Mouse (Mus musculus) midbrain, embryonic 13.5 days (tissue): ENCODE measurements around the gene Cdkl3. TPM values are rescaled to one million over a fixed set of nuclear protein-coding genes. Genes with fewer than 3 reads are reported as not detected.

Experiments
- ATAC-seq: fragments of 200-750 bp; cut with Nextera tagmentation; 2 replicates; pipeline ENCODE4 v1.8.0; 2017; ENCODE audit warnings: mild to moderate bottlenecking, moderate TSS enrichment, moderate library complexity
- H3K27ac ChIP-seq: fragments of 300-500 bp; sonication (generic); 2 replicates; pipeline ENCODE4 v1.5.1; 2015; ENCODE audit warnings: inconsistent platforms, mild to moderate bottlenecking, moderate library complexity
- H3K27me3 ChIP-seq: fragments of 300-500 bp; sonication (generic); 2 replicates; pipeline ENCODE4 v1.6.1; 2015; ENCODE audit warnings: mild to moderate bottlenecking, inconsistent platforms
- H3K36me3 ChIP-seq: fragments of 300-500 bp; sonication (generic); 2 replicates; pipeline ENCODE4 v1.6.1; 2015; ENCODE audit warnings: mild to moderate bottlenecking, inconsistent platforms
- H3K4me1 ChIP-seq: fragments of 300-500 bp; sonication (generic); replicated peaks from 2 replicates; pipeline ENCODE4 v1.6.1; 2015; ENCODE audit warnings: inconsistent platforms
- H3K4me2 ChIP-seq: fragments of 300-500 bp; sonication (generic); replicated peaks from 2 replicates; pipeline ENCODE4 v1.6.1; 2015; ENCODE audit warnings: moderate library complexity, mild to moderate bottlenecking, inconsistent platforms
- H3K4me3 ChIP-seq: fragments of 300-500 bp; sonication (generic); replicated peaks from 2 replicates; pipeline ENCODE4 v1.5.1; 2015; ENCODE audit warnings: mild to moderate bottlenecking, inconsistent platforms
- H3K9ac ChIP-seq: fragments of 300-500 bp; sonication (generic); replicated peaks from 2 replicates; pipeline ENCODE4 v1.6.1; 2015; ENCODE audit warnings: mild to moderate bottlenecking, inconsistent platforms
- H3K9me3 ChIP-seq: fragments of 300-500 bp; sonication (generic); 2 replicates; pipeline ENCODE4 v1.6.1; 2016; ENCODE audit warnings: mild to moderate bottlenecking, inconsistent platforms
- WGBS: fragments of 180-500 bp; shearing (Covaris S2); methylation state at CpG from one replicate; pipeline ENCODE4 v1.1.7; 2015; 5-methylcytosine and 5-hydroxymethylcytosine counted together
- polyA plus RNA-seq: library from polyadenylated mRNA; unstranded; fragments of >200 nt; fragmentation: Nextera tagmentation; extraction: Ambion mirVana; gene quantifications from 2 replicates; pipeline ENCODE4 v1.2.1, GENCODE M21; 2015

Gene Cdkl3
- polyA plus RNA-seq, 1 experiment from 2014 or later: 22.6 TPM

GRCm38 (mm10) chr11:52086204-52086864 lies 82.3 kb downstream of the Cdkl3 start:
- H3K9me3 ChIP-seq: no peaks in the 10 kb centered on the region
- no peaks in the 10 kb centered on the region for H3K36me3 ChIP-seq
- WGBS: 34% methylated on average over 9 of the region's 9 CpGs
- H3K27me3 ChIP-seq: no peaks in the 10 kb centered on the region
- H3K4me2 ChIP-seq: peak overlapping the region; percentile 2; the same call in 1 of the 2 replicates
- H3K4me3 ChIP-seq: no peak overlapping the region
- peak; percentile 79 for ATAC-seq
- peak overlapping the region; percentile 65 for H3K27ac ChIP-seq
- H3K9ac ChIP-seq: peak overlapping the region; percentile 32; the same call in 1 of the 2 replicates
- peaks cover 16% of the 10 kb centered on the region for H3K4me1 ChIP-seq

- H3K4me2 ChIP-seq: no peak overlapping the region
- no peaks in the 10 kb centered on the region for H3K36me3 ChIP-seq
- 77% methylated on average over 8 of the region's 8 CpGs for WGBS
- no peak for ATAC-seq
- no peak overlapping the region for H3K9ac ChIP-seq
- no peak overlapping the region for H3K4me3 ChIP-seq
- H3K27me3 ChIP-seq: no peaks in the 10 kb centered on the region
- H3K9me3 ChIP-seq: no peaks in the 10 kb centered on the region
- H3K27ac ChIP-seq: no peak overlapping the region
- peaks cover 16% of the 10 kb centered on the region for H3K4me1 ChIP-seq
Measured at GRCm38 (mm10) chr11:52089291-52089690, 85.3 kb downstream of the Cdkl3 start.

GRCm38 (mm10) chr11:52091261-52091660 lies 87.2 kb downstream of the Cdkl3 start:
- WGBS: 90% methylated on average over 9 of the region's 9 CpGs
- no peaks in the 10 kb centered on the region for H3K9me3 ChIP-seq
- H3K9ac ChIP-seq: no peak overlapping the region
- no peak for ATAC-seq
- H3K27ac ChIP-seq: no peak overlapping the region
- no peaks in the 10 kb centered on the region for H3K36me3 ChIP-seq
- no peak overlapping the region for H3K4me2 ChIP-seq
- peaks cover 8% of the 10 kb centered on the region for H3K4me1 ChIP-seq
- H3K4me3 ChIP-seq: no peak overlapping the region
- H3K27me3 ChIP-seq: no peaks in the 10 kb centered on the region

GRCm38 (mm10) chr11:52094568-52094967 lies 90.5 kb downstream of the Cdkl3 start:
- Histone ChIP-seq H3K27ac (no peak overlapping the region), H3K4me3 (no peak overlapping the region), H3K9ac (no peak overlapping the region), H3K9me3 (no peaks in the 10 kb centered on the region), H3K4me2 (no peak overlapping the region), H3K4me1 (peaks cover 7% of the 10 kb centered on the region), H3K36me3 (no peaks in the 10 kb centered on the region), H3K27me3 (no peaks in the 10 kb centered on the region)
- ATAC-seq: no peak
- WGBS: 74% methylated on average over 5 of the region's 5 CpGs

GRCm38 (mm10) chr11:52097016-52097415 lies 93.0 kb downstream of the Cdkl3 start:
- no peak overlapping the region for H3K27ac ChIP-seq
- no peak overlapping the region for H3K4me2 ChIP-seq
- no peaks in the 10 kb centered on the region for H3K27me3 ChIP-seq
- ATAC-seq: no peak
- H3K9me3 ChIP-seq: no peaks in the 10 kb centered on the region
- H3K36me3 ChIP-seq: no peaks in the 10 kb centered on the region
- H3K4me1 ChIP-seq: peaks cover 31% of the 10 kb centered on the region
- no peak overlapping the region for H3K9ac ChIP-seq
- WGBS: 83% methylated on average over 3 of the region's 3 CpGs
- no peak overlapping the region for H3K4me3 ChIP-seq

- Histone ChIP-seq H3K4me1 (peaks cover 32% of the 10 kb centered on the region), H3K4me2 (peak overlapping the region; percentile 63), H3K4me3 (no peak overlapping the region), H3K9me3 (no peaks in the 10 kb centered on the region), H3K36me3 (no peaks in the 10 kb centered on the region), H3K27ac (peak overlapping the region; percentile 99; the same call in 1 of the 2 replicates), H3K9ac (no peak overlapping the region), H3K27me3 (no peaks in the 10 kb centered on the region)
- 80% methylated on average over 2 of the region's 2 CpGs for WGBS
- ATAC-seq: no peak
Measured at GRCm38 (mm10) chr11:52097596-52097995, 93.6 kb downstream of the Cdkl3 start.

- Histone ChIP-seq H3K36me3 (no peaks in the 10 kb centered on the region), H3K9ac (peak within 1 kb of the TSS; percentile 99), H3K27ac (peak within 1 kb of the TSS; percentile 99), H3K4me2 (peak within 1 kb of the TSS; percentile 84), H3K27me3 (no peaks in the 10 kb centered on the region), H3K4me3 (peak within 1 kb of the TSS; percentile 98), H3K4me1 (peaks cover 37% of the 10 kb centered on the region), H3K9me3 (no peaks in the 10 kb centered on the region)
- peak; percentile 98 for ATAC-seq
- under 1% methylated on average over 53 of the region's 53 CpGs for WGBS
Measured at GRCm38 (mm10) chr11:52098398-52098946, 94.5 kb downstream of the Cdkl3 start, which contains the start of gene Ppp2ca. Gene Ppp2ca (plus strand): TSS chr11:52098681.

- H3K4me1 ChIP-seq: peaks cover 38% of the 10 kb centered on the region
- H3K27me3 ChIP-seq: no peaks in the 10 kb centered on the region
- no peaks in the 10 kb centered on the region for H3K36me3 ChIP-seq
- peak overlapping the region; percentile 84 for H3K4me2 ChIP-seq
- peak; percentile 83 for ATAC-seq
- H3K27ac ChIP-seq: peak overlapping the region; percentile 99
- no peaks in the 10 kb centered on the region for H3K9me3 ChIP-seq
- WGBS: under 1% methylated on average over 71 of the region's 72 CpGs
- peak overlapping the region; percentile 98 for H3K4me3 ChIP-seq
- peak overlapping the region; percentile 99 for H3K9ac ChIP-seq
Measured at GRCm38 (mm10) chr11:52099031-52099761, 95.2 kb downstream of the Cdkl3 start.

GRCm38 (mm10) chr11:52099771-52100219 lies 95.8 kb downstream of the Cdkl3 start:
- 6% methylated on average over 7 of the region's 7 CpGs for WGBS
- no peak for ATAC-seq

GRCm38 (mm10) chr11:52102977-52103376 lies 99.0 kb downstream of the Cdkl3 start:
- no peak for ATAC-seq
- Histone ChIP-seq H3K9me3 (no peaks in the 10 kb centered on the region), H3K4me1 (peaks cover 45% of the 10 kb centered on the region), H3K27me3 (no peaks in the 10 kb centered on the region), H3K4me3 (no peak overlapping the region), H3K27ac (no peak overlapping the region), H3K9ac (no peak overlapping the region), H3K36me3 (no peaks in the 10 kb centered on the region), H3K4me2 (no peak overlapping the region)
- WGBS: 93% methylated on average over 4 of the region's 4 CpGs

More at GRCm38 (mm10) chr11:52099771-52100219, 95.8 kb downstream of the Cdkl3 start:
- Histone ChIP-seq H3K27me3 (no peaks in the 10 kb centered on the region), H3K9ac (peak overlapping the region; percentile 99), H3K36me3 (no peaks in the 10 kb centered on the region), H3K4me3 (peak overlapping the region; percentile 98), H3K4me1 (peaks cover 42% of the 10 kb centered on the region), H3K9me3 (no peaks in the 10 kb centered on the region), H3K27ac (no peak overlapping the region), H3K4me2 (peak overlapping the region; percentile 84)

- Histone ChIP-seq H3K9ac (no peak overlapping the region), H3K27ac (no peak overlapping the region), H3K36me3 (no peaks in the 10 kb centered on the region), H3K9me3 (no peaks in the 10 kb centered on the region), H3K4me2 (no peak overlapping the region), H3K4me1 (peaks cover 33% of the 10 kb centered on the region), H3K4me3 (no peak overlapping the region), H3K27me3 (no peaks in the 10 kb centered on the region)
- no peak for ATAC-seq
Measured at GRCm38 (mm10) chr11:52105503-52105902, 101.5 kb downstream of the Cdkl3 start.

GRCm38 (mm10) chr11:52106037-52106436 lies 102.0 kb downstream of the Cdkl3 start:
- no peak overlapping the region for H3K4me3 ChIP-seq
- H3K27ac ChIP-seq: no peak overlapping the region
- H3K27me3 ChIP-seq: no peaks in the 10 kb centered on the region
- no peak overlapping the region for H3K9ac ChIP-seq
- H3K36me3 ChIP-seq: no peaks in the 10 kb centered on the region
- H3K9me3 ChIP-seq: no peaks in the 10 kb centered on the region
- no peak overlapping the region for H3K4me2 ChIP-seq
- H3K4me1 ChIP-seq: peaks cover 28% of the 10 kb centered on the region
- ATAC-seq: no peak
- WGBS: 96% methylated on average over 2 of the region's 2 CpGs
